Mouse (Mus musculus): ENCODE data around the gene Aspg. TPM values are rescaled to one million over a fixed set of nuclear protein-coding genes. Genes with fewer than 3 reads are reported as not detected.

The Aspg gene
- total and polyA plus RNA-seq, 2 experiments from 2014 or later, result 2.5 to 3.6 TPM

DNA sequence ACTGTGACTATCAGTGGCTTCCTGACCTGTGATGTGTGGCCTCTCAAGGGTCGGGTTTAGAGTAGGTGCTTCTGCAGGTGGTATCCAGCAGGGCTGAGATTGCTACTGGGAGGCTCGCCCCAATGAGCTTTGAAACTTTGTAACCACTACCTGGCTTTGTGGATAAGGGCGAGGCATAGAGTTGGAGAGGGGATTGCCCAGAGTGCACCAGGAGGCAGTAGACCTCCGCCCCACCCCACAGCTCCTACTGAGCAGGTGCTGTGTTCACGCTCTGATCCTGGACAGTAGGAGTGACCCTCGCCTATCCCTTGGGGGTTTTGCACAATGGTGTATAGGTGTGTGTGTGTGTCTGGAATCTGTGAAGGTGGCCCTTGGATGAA, 58.4 kb downstream of the Aspg start:
- no peak for TF ChIP-seq CTCF (IDR thresholded peaks at IDR 0.05)
- peaks cover 4% of the 10 kb centered on the region; the same call in 1 of the 2 replicates for H3K4me1 ChIP-seq (ENCODE audit: insufficient read depth, low read length)
- no peak overlapping the region for H3K4me3 ChIP-seq (ENCODE audit: low read depth, low read length)
- no peak overlapping the region for H3K9ac ChIP-seq (replicated peaks; ENCODE audit: low read length, poor library complexity, severe bottlenecking)
- DNase-seq (ENCODE audit: low spot score), result no peak
- no peak overlapping the region for H3K4me2 ChIP-seq (ENCODE audit: low read depth, low read length, poor library complexity, severe bottlenecking)
- WGBS, result 77% methylated on average over 6 of the region's 6 CpGs
- no peak overlapping the region for H3K27ac ChIP-seq (ENCODE audit: low read depth, low read length)
- H3K36me3 ChIP-seq (ENCODE audit: insufficient read depth, low read length), result peaks cover 3% of the 10 kb centered on the region; the same call in 1 of the 2 replicates
- no peak for ATAC-seq (ENCODE audit: low FRiP score)
- no peaks in the 10 kb centered on the region for H3K27me3 ChIP-seq (ENCODE audit: insufficient read depth, low read length)
- no peaks in the 10 kb centered on the region for H3K9me3 ChIP-seq (ENCODE audit: low read length)

- peaks cover 9% of the 10 kb centered on the region for H3K4me1 ChIP-seq (ENCODE audit: insufficient read depth, low read length)
- H3K9me3 ChIP-seq (ENCODE audit: low read length), result no peaks in the 10 kb centered on the region
- no peaks in the 10 kb centered on the region for H3K27me3 ChIP-seq (ENCODE audit: insufficient read depth, low read length)
- no peak overlapping the region for H3K4me2 ChIP-seq (ENCODE audit: low read depth, low read length, poor library complexity, severe bottlenecking)
- ATAC-seq (ENCODE audit: low FRiP score), result no peak
- no peak overlapping the region for H3K4me3 ChIP-seq (ENCODE audit: low read depth, low read length)
- no peak for TF ChIP-seq CTCF (IDR thresholded peaks at IDR 0.05)
- H3K36me3 ChIP-seq (ENCODE audit: insufficient read depth, low read length), result peaks cover 9% of the 10 kb centered on the region; the same call in 1 of the 2 replicates
- DNase-seq (ENCODE audit: low spot score), result no peak
- 74% methylated on average over 5 of the region's 5 CpGs for WGBS
- no peak overlapping the region for H3K9ac ChIP-seq (replicated peaks; ENCODE audit: low read length, poor library complexity, severe bottlenecking)
- no peak overlapping the region for H3K27ac ChIP-seq (ENCODE audit: low read depth, low read length)
Observed at GRCm38 (mm10) chr12:112169240-112169639, 62.8 kb downstream of the Aspg start.

- H3K4me2 ChIP-seq (ENCODE audit: low read depth, low read length, poor library complexity, severe bottlenecking), result peak overlapping the region; percentile 7; the same call in 1 of the 2 replicates
- 20% methylated on average over 20 of the region's 20 CpGs for WGBS
- no peak overlapping the region for H3K4me3 ChIP-seq (ENCODE audit: low read depth, low read length)
- peak overlapping the region; percentile 62 for H3K27ac ChIP-seq (ENCODE audit: low read depth, low read length)
- no peaks in the 10 kb centered on the region for H3K27me3 ChIP-seq (ENCODE audit: insufficient read depth, low read length)
- ATAC-seq (ENCODE audit: low FRiP score) (no peak), DNase-seq (ENCODE audit: low spot score) (no peak)
- TF ChIP-seq CTCF (IDR thresholded peaks at IDR 0.05), result no peak
- no peaks in the 10 kb centered on the region for H3K9me3 ChIP-seq (ENCODE audit: low read length)
- H3K36me3 ChIP-seq (ENCODE audit: insufficient read depth, low read length), result peaks cover 21% of the 10 kb centered on the region
- peaks cover 6% of the 10 kb centered on the region for H3K4me1 ChIP-seq (ENCODE audit: insufficient read depth, low read length)
- 0 out of 2 replicates have a peak overlapping the region, but pooled peaks have one; percentile 29 for H3K9ac ChIP-seq (replicated peaks; ENCODE audit: low read length, poor library complexity, severe bottlenecking)
Observed at GRCm38 (mm10) chr12:112170671-112171574, 64.4 kb downstream of the Aspg start.

GRCm38 (mm10) chr12:112171657-112172056, 65.2 kb downstream of the Aspg start:
- peak; percentile 62 for DNase-seq (ENCODE audit: low spot score)
- Histone ChIP-seq H3K4me3 (ENCODE audit: low read depth, low read length) (no peak overlapping the region), H3K4me1 (ENCODE audit: insufficient read depth, low read length) (peaks cover 6% of the 10 kb centered on the region), H3K27me3 (ENCODE audit: insufficient read depth, low read length) (no peaks in the 10 kb centered on the region), H3K9me3 (ENCODE audit: low read length) (no peaks in the 10 kb centered on the region), H3K36me3 (ENCODE audit: insufficient read depth, low read length) (peaks cover 23% of the 10 kb centered on the region), H3K4me2 (ENCODE audit: low read depth, low read length, poor library complexity, severe bottlenecking) (no peak overlapping the region), H3K9ac (replicated peaks; ENCODE audit: low read length, poor library complexity, severe bottlenecking) (0 out of 2 replicates have a peak overlapping the region, but pooled peaks have one; percentile 29), H3K27ac (ENCODE audit: low read depth, low read length) (peak overlapping the region; percentile 62; the same call in 1 of the 2 replicates)
- WGBS, result 96% methylated on average over 1 of the region's 1 CpGs
- TF ChIP-seq CTCF (IDR thresholded peaks at IDR 0.05), result no peak
- no peak for ATAC-seq (ENCODE audit: low FRiP score)

GRCm38 (mm10) chr12:112172214-112172613, 65.7 kb downstream of the Aspg start:
- H3K9me3 ChIP-seq (ENCODE audit: low read length), result no peaks in the 10 kb centered on the region
- no peak overlapping the region for H3K27ac ChIP-seq (ENCODE audit: low read depth, low read length)
- H3K4me1 ChIP-seq (ENCODE audit: insufficient read depth, low read length), result peaks cover 6% of the 10 kb centered on the region
- ATAC-seq (ENCODE audit: low FRiP score) (no peak), DNase-seq (ENCODE audit: low spot score) (no peak)
- WGBS, result 76% methylated on average over 8 of the region's 8 CpGs
- H3K36me3 ChIP-seq (ENCODE audit: insufficient read depth, low read length), result peaks cover 26% of the 10 kb centered on the region
- H3K9ac ChIP-seq (replicated peaks; ENCODE audit: low read length, poor library complexity, severe bottlenecking), result no peak overlapping the region
- no peak overlapping the region for H3K4me3 ChIP-seq (ENCODE audit: low read depth, low read length)
- TF ChIP-seq CTCF (IDR thresholded peaks at IDR 0.05), result no peak
- no peaks in the 10 kb centered on the region for H3K27me3 ChIP-seq (ENCODE audit: insufficient read depth, low read length)
- H3K4me2 ChIP-seq (ENCODE audit: low read depth, low read length, poor library complexity, severe bottlenecking), result no peak overlapping the region

MicroRNA genes within 50 kb of the gene (microRNA counts, 519-probe panel; counts per million panel counts)
- 1,946 counts per million, percentile 64 among the panel's probes with 10 or more counts for microRNA mmu-miR-203

Small RNA genes lying within 50 kb of the gene (microRNA-seq; reads per million reads assigned to microRNA genes)
- gene Mir203 (ENCODE audit: borderline number of aligned reads) (682 reads per million, percentile 71 among the genes with 10 or more reads in this experiment), gene Mir3073a (ENCODE audit: borderline number of aligned reads) (not detected), gene Mir3073b (ENCODE audit: borderline number of aligned reads) (not detected)

Other genes with a start within 250 kb of the Aspg start
- gene Ppp1r13b, start 198.6 kb upstream of the Aspg start, total RNA-seq (2014; rRNA removed), result 58.5 and 79.3 TPM in 2 replicates
- gene Ppp1r13b, start 198.6 kb upstream of the Aspg start, polyA plus RNA-seq (2015; fragmentation: Nextera tagmentation; extraction: Ambion mirVana), result 38.5 and 47.0 TPM in 2 replicates
- 172 and 371 TPM in 2 replicates for gene Atp5mpl, start 139.7 kb upstream of the Aspg start, total RNA-seq (2014; rRNA removed)
- 836 and 886 TPM in 2 replicates for gene Atp5mpl, start 139.7 kb upstream of the Aspg start, polyA plus RNA-seq (2015; fragmentation: Nextera tagmentation; extraction: Ambion mirVana)
- gene Tdrd9, start 135.1 kb upstream of the Aspg start, total RNA-seq (2014; rRNA removed), result 0.19 and 1.5 TPM in 2 replicates
- 0.26 and 0.39 TPM in 2 replicates for gene Tdrd9, start 135.1 kb upstream of the Aspg start, polyA plus RNA-seq (2015; fragmentation: Nextera tagmentation; extraction: Ambion mirVana)
- 0.38 TPM in 1 of 2 replicates, not detected in the other for gene Rd3l, start 125.4 kb upstream of the Aspg start, total RNA-seq (2014; rRNA removed)
- 0.34 TPM in 1 of 2 replicates, not detected in the other for gene Rd3l, start 125.4 kb upstream of the Aspg start, polyA plus RNA-seq (2015; fragmentation: Nextera tagmentation; extraction: Ambion mirVana)
- 24.1 and 26.5 TPM in 2 replicates for gene Kif26a, start 39.5 kb downstream of the Aspg start, total RNA-seq (2014; rRNA removed)
- gene Kif26a, start 39.5 kb downstream of the Aspg start, polyA plus RNA-seq (2015; fragmentation: Nextera tagmentation; extraction: Ambion mirVana), result 1.9 and 2.4 TPM in 2 replicates